Mouse (Mus musculus) cerebellum, adult 11 months (tissue): ENCODE data around the gene Lrrc75a.

Experiments used
- DNase-seq: peaks from one replicate; pipeline ENCODE4 v3.0.0; 2022

The Lrrc75a gene

DNA sequence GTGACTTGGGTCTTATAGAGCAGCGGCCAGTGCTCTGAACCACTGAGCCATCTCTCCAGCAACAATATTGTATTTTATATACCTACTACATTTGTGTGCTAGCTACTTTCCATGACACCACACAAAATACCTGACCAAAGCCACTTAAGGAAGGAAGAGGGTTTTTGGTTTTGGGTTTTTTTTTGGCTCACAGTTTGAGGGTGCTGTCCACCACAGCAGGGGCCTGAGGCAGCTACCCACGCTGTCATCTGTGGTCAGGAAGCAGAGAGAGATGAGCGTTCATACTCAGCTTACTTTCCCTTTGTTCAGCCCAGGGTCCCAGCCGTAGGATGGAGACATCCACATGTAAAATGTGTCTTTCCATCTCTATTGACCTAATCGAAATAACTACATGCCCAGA lies 61.3 kb downstream of the Lrrc75a start:
- no peak for DNase-seq

DNA sequence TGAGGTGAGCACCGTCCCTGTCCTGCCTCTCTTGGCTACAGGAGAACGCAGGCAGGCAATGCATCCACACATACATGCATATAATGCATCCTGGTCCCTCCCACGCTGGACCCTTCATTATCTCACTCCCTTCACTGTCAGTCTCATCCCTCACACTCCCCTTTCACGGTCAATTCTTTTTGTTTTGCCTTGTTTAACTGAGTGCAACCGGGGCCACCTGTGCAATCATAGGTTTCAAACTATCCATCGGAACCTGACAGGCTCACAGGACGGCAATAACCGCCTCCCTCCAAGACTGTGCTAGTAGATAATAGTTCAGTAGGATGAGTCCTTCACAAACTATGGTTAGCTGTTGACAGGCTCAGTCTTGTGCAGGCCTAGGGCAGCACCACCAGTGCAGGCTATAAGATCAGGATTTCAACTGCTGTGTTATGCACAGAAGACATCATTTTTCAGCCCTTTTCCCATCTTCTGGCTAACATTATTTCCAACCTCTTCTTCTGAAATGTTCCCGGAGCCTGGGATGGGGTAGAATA lies 63.6 kb downstream of the Lrrc75a start:
- no peak for DNase-seq

DNA sequence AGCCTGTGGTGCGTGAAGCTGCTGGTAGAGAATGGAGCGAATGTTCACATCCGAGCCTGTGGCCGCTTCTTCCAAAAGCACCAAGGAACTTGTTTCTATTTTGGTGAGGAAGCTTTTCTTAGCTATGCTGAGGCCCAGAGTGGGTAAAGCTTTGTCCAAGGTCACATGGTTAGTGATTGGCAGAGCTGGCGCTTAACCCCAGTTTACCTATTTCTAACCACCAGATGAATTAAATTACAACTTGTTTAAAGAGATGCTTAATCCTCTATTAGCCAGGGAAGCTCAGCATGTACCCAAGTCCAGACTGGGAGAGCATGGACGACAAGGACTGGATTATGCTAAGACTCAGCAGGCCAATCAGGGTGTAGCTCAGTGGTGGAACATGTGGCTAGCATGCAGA lies 65.3 kb downstream of the Lrrc75a start:
- no peak for DNase-seq

DNA sequence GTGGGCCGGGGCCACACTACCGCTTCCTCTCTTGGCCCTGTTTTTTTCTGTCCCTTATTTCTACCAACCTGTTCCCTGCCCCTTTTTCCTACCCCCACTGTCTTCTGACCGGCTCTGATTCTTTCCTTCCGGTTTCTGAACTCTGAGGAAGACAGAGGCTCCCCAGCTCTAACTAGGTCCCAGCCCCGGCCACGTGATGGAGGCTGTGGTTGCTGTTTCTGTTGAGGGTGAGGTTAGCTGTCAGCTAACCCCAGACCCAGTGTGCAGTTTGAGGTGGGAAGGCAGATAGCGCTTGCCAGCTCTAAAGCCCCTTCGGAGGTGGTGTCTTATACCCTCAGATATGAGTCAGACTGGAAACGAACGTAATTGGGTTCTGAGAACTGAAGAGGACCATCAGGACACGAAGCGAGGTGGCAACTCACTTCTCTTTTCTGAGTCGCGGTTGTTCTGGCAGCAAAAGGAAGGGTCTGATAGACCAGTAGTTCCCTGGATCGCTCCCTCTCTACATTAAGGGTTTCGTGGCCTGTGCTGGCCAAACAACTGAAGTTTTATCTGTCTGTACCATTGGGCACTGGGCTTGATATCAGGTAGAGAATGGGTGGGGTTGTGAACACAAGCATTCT lies 71.7 kb downstream of the Lrrc75a start:
- DNase-seq, result no peak

DNA sequence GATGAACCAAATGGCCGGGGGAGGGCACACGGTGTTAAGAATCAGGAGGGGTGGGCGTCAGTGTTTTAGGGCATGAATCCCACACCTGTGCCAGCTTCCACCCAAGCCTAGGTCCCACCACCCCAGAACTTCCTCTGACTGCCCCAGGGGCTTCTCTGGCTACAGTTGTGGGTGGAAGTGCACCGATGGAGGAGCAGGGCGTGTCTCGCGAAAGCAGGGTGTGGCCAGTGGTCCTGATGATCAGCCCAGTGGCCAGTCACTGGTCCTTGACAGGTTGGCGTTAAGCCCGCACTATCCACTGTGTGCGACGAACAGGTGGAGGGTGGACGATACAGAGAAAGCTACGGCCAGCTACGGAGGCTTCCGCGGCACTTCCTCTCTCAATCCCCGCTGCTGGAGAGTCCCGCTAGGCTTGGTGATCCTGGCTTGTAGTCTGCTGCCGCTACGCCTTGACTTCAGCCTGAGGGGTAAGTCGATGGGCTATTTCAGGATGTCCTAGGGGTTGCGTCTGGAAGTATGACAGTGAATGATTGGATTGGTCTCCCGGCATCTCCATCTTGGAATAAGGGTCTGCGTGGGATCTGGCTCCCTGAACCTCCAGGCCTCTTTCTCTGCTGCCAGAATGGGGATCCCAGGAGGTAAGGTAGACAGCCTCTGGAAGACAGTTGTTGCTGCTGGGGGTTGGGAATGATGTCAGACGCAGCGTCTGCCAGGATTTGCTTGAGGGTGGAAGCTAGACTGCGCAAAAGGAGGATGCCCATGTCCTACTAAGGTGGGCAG lies 72.5 kb downstream of the Lrrc75a start:
- DNase-seq, result peak; percentile 77

DNA sequence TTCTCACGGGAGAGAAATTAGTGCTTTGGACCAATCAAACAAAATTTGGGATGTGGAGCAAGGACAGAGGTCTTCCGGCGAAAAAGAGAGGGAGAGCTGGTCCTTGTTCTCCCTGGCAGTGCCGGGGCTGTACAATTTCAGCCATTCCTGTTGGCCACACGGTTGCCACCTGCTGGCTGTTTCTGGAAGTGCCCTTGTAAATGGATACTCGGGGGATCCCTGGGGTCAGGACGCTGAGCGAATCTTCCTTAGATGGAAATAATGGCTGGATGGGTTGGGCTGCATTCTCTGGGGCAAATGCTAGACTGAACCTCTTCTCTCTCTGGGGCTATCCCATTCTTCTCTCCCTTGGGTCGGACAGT lies 73.0 kb downstream of the Lrrc75a start:
- DNase-seq, result peak; percentile 88

DNA sequence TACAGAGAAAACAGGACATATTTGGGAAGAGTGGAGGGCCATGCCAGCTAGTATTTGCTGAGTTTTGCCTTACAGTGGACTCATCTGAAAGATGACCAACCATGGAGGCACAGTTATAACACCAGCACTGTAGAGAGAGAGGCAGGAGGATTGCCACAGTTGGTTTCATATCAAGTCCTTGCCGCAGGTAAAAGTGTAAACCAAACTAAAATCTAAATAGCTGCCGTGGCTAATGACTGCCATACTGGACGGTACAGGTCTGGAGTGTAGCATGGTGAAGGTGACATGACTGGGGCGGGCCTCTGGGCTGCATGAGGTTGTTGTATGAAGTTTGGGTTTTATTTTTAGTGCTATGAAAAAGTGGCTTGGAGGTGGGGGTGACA lies 73.6 kb downstream of the Lrrc75a start:
- no peak for DNase-seq

DNA sequence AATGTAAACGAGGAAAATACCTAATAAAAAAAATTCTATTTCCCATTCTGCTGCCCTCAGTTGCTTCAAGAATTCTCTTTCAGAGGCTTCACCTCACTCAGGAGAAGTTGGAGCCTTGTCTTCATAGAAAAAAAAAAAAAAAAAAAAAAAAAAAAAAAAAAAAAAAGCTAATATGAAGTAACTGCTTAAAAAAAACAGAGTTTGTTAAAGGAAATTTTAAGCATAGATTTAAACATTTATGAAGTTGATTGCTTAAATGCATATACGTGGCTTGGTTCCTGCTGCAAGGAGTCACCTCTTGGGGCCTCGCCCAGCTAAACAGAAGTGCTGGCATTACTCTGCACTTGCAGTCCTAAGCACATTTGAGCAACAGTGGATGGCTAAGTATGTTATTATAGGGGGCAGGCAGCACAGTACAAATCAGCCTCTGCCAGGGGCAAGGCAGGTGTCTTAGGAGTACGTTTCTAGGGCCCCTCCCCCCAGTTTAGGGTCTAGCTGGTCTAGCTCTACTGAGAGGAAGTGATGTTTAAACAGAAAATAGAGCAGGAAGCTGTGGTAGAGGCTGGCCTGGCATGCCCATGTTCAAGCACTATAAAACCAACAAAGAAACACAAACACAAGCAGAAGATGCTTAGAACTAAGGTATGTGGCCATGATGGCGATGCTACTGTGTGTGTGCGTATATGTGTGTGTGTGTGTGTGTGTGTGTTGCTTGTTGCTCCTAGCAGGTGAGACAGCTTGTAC lies 74.2 kb downstream of the Lrrc75a start, which contains the start of gene Trpv2:
Gene Trpv2 (plus strand): TSS at position 528 of the 744 bp plus-strand sequence.
- DNase-seq, result no peak

DNA sequence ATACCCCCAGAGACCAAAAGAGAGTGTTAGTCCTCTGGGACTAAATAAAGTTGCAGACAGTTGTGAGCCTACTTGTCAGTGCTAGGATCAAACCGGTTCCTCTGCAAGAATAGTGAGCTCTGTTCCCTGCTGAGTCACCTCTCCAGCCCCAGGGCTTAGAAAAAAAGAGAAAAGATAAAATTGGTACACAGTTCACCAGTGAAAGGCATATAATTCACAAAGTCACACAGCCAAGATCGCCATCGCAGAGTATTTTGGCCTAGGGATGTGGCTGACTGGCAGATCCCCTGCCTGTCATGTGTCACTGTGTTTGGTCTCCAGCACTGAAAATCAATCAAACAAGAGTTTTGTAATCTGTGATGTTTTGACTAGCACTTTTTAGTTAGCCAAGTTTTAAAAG lies 80.0 kb downstream of the Lrrc75a start:
- DNase-seq, result no peak

- no peak for DNase-seq
Measured at GRCm38 (mm10) chr11:62566211-62566610, 82.1 kb downstream of the Lrrc75a start.

DNA sequence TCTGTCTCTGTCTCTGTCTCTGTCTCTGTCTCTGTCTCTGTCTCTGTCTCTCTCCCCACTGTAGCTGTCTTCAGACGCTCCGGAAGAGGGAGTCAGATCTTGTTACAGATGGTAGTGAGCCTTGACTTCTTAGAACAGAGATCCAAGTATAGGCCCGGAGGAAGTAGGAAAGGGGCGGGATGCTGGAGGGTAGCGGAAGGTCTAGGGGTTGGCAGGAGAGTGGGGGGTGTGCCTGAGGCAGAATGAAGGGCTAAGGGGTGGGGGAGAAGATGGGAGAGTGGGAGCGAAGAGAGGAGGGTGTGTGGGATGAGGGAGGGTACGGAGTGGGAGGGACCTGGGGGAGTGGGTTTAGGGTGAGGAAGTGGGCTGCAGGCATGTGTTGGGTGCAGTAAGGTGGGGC lies 82.6 kb downstream of the Lrrc75a start:
- no peak for DNase-seq

- DNase-seq, result no peak
Measured at GRCm38 (mm10) chr11:62563590-62563989, 84.7 kb downstream of the Lrrc75a start.

GRCm38 (mm10) chr11:62560463-62561016 lies 87.8 kb downstream of the Lrrc75a start:
- DNase-seq, result no peak

- DNase-seq, result no peak
Measured at GRCm38 (mm10) chr11:62558961-62559646, 89.2 kb downstream of the Lrrc75a start.

DNA sequence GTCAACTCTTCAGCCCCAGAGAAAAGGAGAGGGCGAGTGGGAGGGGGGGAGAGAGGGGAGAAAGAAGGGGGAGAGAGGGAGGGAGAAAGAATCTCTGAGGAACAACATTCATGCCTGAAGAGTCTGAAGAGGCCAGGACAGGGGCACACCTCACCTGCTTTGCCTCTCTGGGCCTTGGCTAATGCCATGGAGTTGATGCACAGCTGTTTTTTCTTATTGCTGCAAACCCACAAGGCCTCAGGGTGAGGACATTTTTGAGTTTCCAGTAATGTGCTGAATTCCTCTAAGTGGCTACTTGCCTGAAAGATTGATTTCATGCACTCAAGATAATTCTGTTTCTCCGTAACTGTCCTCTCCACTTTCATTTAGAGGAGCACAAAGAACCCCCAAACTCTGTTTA lies 90.2 kb downstream of the Lrrc75a start:
- DNase-seq, result no peak

GRCm38 (mm10) chr11:62557205-62557604 lies 91.1 kb downstream of the Lrrc75a start:
- no peak for DNase-seq

DNA sequence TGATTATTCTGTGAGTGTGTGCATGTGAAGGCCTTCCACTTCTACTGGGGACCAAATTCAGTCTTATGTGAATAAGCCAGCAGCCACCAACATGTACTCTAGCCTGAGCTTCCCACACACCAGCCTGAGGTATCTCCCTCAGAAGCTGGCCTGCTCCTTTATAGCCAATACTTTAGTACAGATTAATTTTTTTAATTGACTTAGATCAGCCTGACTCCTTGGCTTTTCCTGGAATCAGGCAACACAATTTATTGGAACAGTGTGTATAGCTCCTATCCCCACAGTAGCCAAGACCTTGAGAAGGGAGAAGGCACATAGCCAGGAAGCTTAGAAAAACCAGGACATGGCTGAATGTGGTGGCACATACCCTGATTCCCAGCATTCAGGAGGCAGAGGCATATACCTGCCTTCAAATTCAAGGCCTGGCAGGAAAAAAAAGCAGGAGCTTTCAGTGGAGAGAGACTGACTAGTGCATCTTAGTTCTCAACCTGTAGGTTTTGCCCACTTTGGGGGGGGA lies 92.4 kb downstream of the Lrrc75a start:
- no peak for DNase-seq

GRCm38 (mm10) chr11:62554934-62555517 lies 93.3 kb downstream of the Lrrc75a start:
- no peak for DNase-seq
